Mouse (Mus musculus) monocyte, adult 2 months (primary cell): ENCODE data around the gene Olfr11.

ENCODE experiments used
- DNase-seq, 2 experiments: peaks; one replicate each; pipeline ENCODE4 v3.0.0; 2022; ENCODE audit warnings: low spot score in 2 of 2, low read depth in 1 of 2

Olfr11 gene

DNA sequence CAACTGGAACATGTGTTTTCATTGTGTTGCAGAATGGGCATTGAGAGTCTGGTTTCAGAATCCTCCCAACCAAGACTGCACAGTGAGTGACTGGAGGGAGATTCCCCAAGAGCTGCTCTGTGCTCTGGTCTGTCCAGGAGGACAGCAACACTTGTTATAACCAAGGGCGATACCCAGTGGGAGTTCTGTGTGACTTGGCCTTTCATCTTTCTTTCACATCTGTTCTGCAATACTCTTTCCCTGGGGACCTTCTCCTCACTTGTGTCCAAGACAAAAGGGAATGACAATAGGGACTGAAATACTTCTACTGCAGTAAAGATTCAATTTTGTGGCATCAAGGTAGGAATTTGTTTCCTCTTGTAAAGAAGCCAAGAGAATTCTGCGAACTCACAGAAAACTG, at the start of gene Olfr11:
Gene Olfr11, minus strand, starts transcription at position 101 of the 400 bp plus-strand sequence.
- DNase-seq: no peak

DNA sequence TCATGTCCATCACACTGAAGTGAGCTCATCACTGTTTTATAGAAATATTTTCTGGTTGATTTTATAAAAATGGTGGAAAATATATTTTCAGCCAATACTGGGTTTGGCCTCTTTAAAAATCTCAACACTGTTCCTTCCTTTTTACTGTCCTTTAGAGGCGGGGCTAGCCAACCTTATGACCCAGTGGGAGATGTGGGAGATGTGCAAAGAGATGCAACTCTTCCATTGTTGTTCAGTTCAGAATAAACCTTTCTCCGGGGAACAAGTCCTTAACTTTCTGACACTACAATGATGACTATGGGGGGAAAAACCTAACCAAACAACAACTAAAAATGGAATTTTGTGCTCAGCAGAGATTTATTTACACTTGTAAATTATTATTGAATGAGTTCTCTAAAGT, 35.0 kb upstream of the Olfr11 start, which contains the start of gene Olfr1360:
Gene Olfr1360, minus strand, starts transcription at position 101 of the 400 bp plus-strand sequence.
- no peak for DNase-seq

DNA sequence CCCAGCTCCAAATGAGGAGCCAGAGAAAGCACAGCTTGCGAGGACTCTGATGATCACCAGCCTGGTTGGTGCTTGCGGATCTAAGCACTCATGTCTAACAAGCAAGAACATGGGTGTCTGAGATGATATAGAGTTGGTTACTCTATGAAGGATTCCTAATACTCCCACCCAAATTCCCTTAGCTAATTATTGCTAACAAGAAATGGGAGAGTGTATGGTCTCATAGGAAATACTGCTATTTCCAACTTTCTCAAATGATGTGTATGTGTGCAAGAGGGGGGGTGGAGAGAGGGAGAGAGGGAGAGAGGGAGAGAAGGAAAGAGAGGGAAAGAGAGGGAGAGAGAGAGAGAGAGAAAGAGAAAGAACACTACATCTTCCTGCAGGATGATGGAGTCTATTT, 21.0 kb upstream of the Olfr11 start, which contains the start of gene Olfr1361:
Gene Olfr1361, minus strand, starts transcription at position 101 of the 400 bp plus-strand sequence.
- no peak for DNase-seq

DNA sequence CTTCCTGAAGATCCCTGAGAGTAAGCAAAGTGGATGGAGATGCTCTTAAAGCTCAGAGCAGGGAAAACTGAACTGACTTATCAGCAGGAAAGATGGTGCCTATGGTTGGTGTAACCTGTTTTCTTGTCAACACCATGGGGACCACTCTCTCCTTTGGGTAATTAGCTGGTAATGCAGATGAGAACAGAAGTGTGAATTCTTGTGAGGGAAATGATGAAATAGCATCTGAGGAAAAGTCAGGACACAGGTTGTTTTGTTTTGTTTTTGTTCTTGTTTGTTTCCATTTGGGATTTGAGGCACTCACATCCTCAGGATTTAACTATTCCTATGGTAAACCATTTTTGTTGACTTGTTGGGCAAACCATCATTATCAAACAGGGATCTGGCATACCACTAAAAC, 28.4 kb downstream of the Olfr11 start, which contains the start of gene Olfr1362:
Gene Olfr1362, minus strand, starts transcription at position 101 of the 400 bp plus-strand sequence.
- no peak for DNase-seq

DNA sequence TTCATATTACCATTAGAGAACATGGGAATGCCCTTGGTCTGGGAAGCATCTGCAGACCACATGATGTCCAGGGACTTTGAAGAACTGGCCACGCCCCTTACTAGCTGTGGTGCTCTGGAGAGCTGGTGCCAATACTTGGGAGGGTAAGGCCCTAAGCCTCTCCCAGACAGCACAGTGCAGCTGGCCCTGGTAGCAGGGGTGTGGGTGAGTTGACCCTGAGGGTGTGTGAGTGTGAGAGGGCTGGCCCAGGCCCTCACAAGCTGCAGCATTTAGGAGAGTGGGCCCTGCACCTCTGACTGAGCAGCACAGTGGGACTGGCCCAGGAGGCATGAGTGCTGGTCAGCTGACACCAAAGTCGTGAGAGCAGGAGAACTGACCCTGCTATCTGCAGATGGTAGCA, 50.7 kb downstream of the Olfr11 start:
- no peak for DNase-seq
